Mouse (Mus musculus) G1E-ER4 (cell line): Measurements from ENCODE around the gene Rbm25. TPM values are rescaled to one million over a fixed set of nuclear protein-coding genes. Genes with fewer than 3 reads are reported as not detected.
"Not testable (repeated sequence)": the region's sequence is repeated elsewhere in the genome, so short reads cannot be mapped to it uniquely, and the experiment has no call there.

Source experiments
- GATA1 ChIP-seq: IDR thresholded peaks from one replicate; pipeline ENCODE4 v1.8.0; 2012; ENCODE audit warnings: low read length, inconsistent platforms
- polyA plus RNA-seq: library from polyadenylated mRNA; stranded (reverse); fragments of >175 nt; gene quantifications from 2 replicates; pipeline ENCODE4 v1.2.3, GENCODE M21; 2012

Rbm25 gene
- polyA plus RNA-seq, result 90.4 and 110 TPM in 2 replicates

- not testable (repeated sequence) for TF ChIP-seq GATA1
These were observed at the start of gene Rbm25 for GRCm38 (mm10) chr12:83630936-83631335. Gene Rbm25, plus strand, starts transcription at chr12:83631236.

DNA sequence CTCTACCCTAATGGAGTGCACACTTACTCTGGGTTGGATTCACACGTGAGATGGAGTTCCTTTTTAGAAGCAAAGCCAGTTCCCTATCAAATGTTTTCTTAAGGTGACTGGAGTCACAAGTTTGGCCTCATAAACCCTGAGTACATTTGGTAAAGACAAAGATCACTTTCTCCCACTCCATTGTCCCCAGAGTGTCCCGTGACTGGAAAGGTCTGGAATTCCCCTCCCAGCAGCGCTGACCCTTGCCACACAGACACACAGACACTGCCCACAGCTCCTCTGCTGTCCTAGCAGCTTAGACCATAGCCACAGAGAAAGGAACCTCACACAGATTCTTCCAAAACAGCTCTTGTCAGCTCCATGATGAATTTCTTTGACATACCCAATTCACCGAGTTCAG is 48.9 kb upstream of the Rbm25 start:
- no peak for TF ChIP-seq GATA1

- TF ChIP-seq GATA1, result no peak
These were observed 48.3 kb upstream of the Rbm25 start for GRCm38 (mm10) chr12:83582747-83583146.

DNA sequence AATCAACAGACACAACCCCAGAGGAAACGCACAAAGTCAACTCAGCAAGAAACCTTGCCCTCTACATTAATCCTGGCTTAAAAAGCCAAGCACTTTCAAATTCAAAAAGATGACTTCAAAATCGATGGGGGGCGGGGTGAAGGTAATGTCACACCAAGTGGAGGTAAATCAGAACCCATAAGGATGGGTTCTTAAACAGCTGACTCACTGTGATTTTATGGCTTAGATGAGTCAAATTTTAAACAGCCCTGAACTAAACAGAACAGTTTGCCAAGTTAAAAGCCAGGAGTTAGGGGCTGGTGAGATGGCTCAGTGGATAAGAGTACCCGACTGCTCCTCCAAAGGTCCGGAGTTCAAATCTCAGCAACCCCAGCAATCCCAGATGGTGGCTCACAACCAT is 44.4 kb upstream of the Rbm25 start:
- TF ChIP-seq GATA1, result no peak

DNA sequence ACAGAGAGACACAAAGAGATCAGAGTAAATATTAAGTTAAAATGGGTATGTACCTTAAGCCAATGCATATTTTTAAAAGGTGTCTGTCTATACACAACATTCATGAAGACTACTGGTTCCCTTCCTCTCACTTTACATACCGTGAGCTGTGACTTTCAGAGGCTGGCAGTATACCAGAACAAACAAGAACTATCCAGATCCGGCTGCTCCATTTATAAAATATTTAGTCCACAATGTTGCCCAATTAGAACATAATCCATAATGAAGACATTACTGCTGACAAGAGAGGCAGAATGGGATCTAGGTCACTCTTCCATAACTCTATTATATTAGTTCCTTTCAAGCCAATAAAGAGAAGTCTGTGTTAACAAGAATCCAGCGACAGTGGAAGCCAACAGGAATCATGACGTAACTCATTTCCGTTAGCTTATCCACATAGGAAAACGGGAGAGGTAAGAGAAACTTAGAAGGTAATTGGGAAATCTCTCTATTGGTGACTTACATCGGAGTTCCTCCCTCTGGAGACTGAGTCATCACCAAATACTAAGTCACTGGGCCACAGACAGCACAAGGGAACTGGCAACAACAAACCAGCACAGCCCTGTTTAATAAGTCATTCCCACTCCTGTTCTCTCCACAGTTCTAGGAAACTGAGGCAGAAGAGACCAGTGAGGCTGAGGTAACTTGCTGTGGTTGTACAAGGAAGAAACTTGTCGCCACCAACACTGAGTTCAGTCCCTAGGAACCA is 39.1 kb upstream of the Rbm25 start:
- no peak for TF ChIP-seq GATA1

GRCm38 (mm10) chr12:83594454-83595040 is 36.5 kb upstream of the Rbm25 start:
- no peak for TF ChIP-seq GATA1

GRCm38 (mm10) chr12:83596191-83596954 is 34.7 kb upstream of the Rbm25 start:
- TF ChIP-seq GATA1, result no peak

- TF ChIP-seq GATA1, result no peak
These were observed 34.0 kb upstream of the Rbm25 start, which contains the start of gene Zfyve1 for GRCm38 (mm10) chr12:83597025-83597501. Gene Zfyve1, minus strand, starts transcription at chr12:83597222.

- TF ChIP-seq GATA1, result no peak
These were observed 33.2 kb upstream of the Rbm25 start for GRCm38 (mm10) chr12:83597881-83598280.

- no peak for TF ChIP-seq GATA1
These were observed 28.8 kb upstream of the Rbm25 start for GRCm38 (mm10) chr12:83602285-83602684.

GRCm38 (mm10) chr12:83617261-83617660 is 13.8 kb upstream of the Rbm25 start:
- TF ChIP-seq GATA1, result no peak

DNA sequence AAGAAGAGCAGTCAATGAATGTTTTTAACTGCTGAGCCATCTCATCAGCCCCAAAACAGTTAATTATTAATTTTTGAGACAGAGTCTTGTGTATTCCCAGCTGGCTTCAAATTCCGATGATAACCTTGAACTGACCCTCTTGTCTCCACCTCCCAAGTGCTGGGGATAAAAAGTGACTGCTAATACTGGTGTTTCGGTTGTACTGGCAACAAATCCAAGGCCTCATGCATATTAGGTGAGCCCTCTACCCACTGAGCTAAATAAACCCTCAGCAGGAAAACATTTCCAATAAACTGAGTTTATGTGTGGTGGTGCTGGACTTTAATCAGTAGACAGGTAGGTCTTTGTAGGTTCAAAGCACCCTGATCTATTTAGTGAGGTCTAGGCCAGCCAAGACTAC is 12.1 kb upstream of the Rbm25 start:
- no peak for TF ChIP-seq GATA1

DNA sequence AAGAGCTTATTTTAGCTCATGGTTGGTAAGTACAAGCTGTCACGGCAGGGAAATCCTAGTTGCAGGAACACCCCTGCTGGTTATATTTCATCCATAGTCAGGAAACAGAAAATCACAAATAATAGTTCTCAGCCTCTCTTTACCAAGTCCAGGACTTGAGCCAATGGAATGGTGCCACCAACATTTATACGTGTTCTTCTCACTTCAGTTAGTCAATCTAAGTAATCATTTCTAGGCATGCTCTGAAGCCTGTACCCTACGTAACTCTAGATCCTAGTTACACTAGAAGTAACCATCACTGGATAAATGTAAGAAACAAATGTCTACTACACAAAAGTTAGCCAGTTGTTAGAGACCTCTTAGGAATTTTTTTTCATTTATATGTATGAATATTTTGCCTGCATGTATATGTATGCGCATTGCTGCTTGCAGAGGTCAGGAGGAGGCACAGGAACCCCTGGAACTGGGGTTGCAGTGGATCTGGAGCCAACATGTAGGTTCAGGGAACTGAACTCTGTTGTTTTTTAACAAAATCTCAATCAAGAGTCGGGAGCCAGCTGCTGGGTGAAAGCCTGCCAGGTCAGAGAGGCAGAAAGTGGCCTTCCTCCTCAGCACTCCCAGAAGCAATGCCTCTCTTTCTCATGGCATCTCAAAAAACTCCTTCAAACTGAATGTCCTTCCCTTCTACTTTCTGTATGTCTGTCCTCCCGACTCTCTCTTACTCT is 8.8 kb upstream of the Rbm25 start:
- TF ChIP-seq GATA1, result no peak

DNA sequence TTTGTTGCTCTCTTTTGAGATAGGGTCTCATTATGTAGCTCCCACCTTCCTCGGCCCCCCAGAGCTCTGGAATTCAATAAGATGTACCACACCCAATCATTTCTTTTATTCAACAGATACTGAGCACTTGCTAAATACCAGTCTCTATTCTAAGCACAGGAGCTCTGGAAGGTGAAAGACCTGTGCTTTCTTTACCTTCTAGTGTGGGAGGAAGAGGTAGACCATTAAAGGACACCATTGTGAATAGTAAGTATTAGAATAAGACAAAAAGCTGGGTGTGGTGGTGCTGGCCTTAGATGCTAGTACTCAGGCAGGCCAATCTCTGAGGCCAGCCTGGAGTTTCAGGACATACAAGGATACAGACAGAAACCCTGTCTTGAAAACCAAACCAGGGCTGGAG is 6.7 kb upstream of the Rbm25 start:
- no peak for TF ChIP-seq GATA1
